Mouse (Mus musculus) hindbrain, postnatal 0 days (tissue): ENCODE measurements at regions not wholly inside any gene's neighbourhood (a gene's known extent, or its start where the extent isn't known, plus 50 kb on each side); places are given as distances from the start of the nearest gene placed in this dataset.

Experiments used
- ATAC-seq: fragments of 200-750 bp; cut with Nextera tagmentation; 2 replicates; pipeline ENCODE4 v1.8.0; 2017; ENCODE audit warnings: mild to moderate bottlenecking, moderate TSS enrichment, moderate library complexity
- DNase-seq: peaks from one replicate; pipeline ENCODE4 v3.0.0-alpha.2; 2015; ENCODE audit warnings: low spot score
- H3K27ac ChIP-seq: fragments of 300-500 bp; sonication (generic); 2 replicates; pipeline ENCODE4 v1.5.1; 2014; ENCODE audit warnings: mild to moderate bottlenecking
- H3K27me3 ChIP-seq: fragments of 300-500 bp; sonication (generic); 2 replicates; pipeline ENCODE4 v1.6.1; 2014; ENCODE audit warnings: low read length, mixed read lengths; ENCODE audit not compliant: insufficient read depth
- H3K36me3 ChIP-seq: fragments of 300-500 bp; sonication (generic); 2 replicates; pipeline ENCODE4 v1.6.1; 2014; ENCODE audit warnings: low read length, mixed read lengths; ENCODE audit not compliant: insufficient read depth
- H3K4me1 ChIP-seq: fragments of 300-500 bp; sonication (generic); 2 replicates; pipeline ENCODE4 v1.6.1; 2014; ENCODE audit warnings: antibody characterized with exemption, low read length, mixed read lengths; ENCODE audit not compliant: insufficient read depth
- H3K4me2 ChIP-seq: fragments of 300-500 bp; sonication (generic); 2 replicates; pipeline ENCODE4 v1.6.1; 2014; ENCODE audit warnings: low read depth, mild to moderate bottlenecking, low read length, moderate library complexity, mixed read lengths
- H3K4me3 ChIP-seq: fragments of 300-500 bp; sonication (generic); 2 replicates; pipeline ENCODE4 v1.5.1; 2014; ENCODE audit warnings: low read length
- H3K9ac ChIP-seq: fragments of 300-500 bp; sonication (generic); replicated peaks from 2 replicates; pipeline ENCODE4 v1.6.1; 2014; ENCODE audit warnings: mild to moderate bottlenecking, low read length, moderate library complexity, mixed read lengths
- H3K9me3 ChIP-seq: fragments of 300-500 bp; sonication (generic); 2 replicates; pipeline ENCODE4 v1.6.1; 2016; ENCODE audit warnings: low read length, mixed read lengths
- CTCF ChIP-seq: IDR thresholded peaks from 2 replicates; pipeline ENCODE4 v1.5.1; 2016; ENCODE audit warnings: antibody characterized with exemption, control low read depth, low read depth

GRCm38 (mm10) chr1:113823493-113823892 is 1861.1 kb upstream of the Cntnap5a start:
- no peaks in the 10 kb centered on the region for H3K27me3 ChIP-seq
- no peak for TF ChIP-seq CTCF
- no peak overlapping the region for H3K27ac ChIP-seq
- ATAC-seq (peak; percentile 63), DNase-seq (peak; percentile 73)
- no peaks in the 10 kb centered on the region for H3K36me3 ChIP-seq
- no peaks in the 10 kb centered on the region for H3K4me1 ChIP-seq
- no peak overlapping the region for H3K9ac ChIP-seq
- H3K9me3 ChIP-seq, result no peaks in the 10 kb centered on the region
- no peak overlapping the region for H3K4me2 ChIP-seq
- no peak overlapping the region for H3K4me3 ChIP-seq

DNA sequence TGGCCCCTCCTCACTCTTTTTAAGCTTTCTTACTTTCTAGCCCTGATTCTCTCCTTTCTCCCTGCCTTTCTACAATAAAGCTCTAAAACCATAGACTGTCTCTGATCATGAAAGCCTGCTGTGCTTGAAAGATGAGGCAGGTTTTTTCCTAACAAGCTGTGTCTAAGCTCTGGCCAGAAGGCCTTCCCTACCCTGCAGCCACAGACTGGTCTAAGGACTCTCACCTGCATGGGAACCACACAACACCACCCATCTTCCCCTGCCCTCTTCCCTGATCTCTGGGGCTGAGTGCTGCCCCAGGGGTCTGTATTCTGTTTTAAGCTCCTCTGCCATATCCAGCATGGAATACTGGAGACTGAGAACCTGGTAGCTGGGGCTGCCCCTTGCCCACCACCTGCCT is 1832.1 kb upstream of the Cntnap5a start:
- Histone ChIP-seq H3K4me1 (no peaks in the 10 kb centered on the region), H3K9me3 (no peaks in the 10 kb centered on the region), H3K36me3 (no peaks in the 10 kb centered on the region), H3K4me3 (no peak overlapping the region), H3K27ac (no peak overlapping the region), H3K4me2 (no peak overlapping the region), H3K27me3 (no peaks in the 10 kb centered on the region), H3K9ac (no peak overlapping the region)
- TF ChIP-seq CTCF, result no peak
- no peak for ATAC-seq
- no peak for DNase-seq
